Mouse (Mus musculus): Measurements from ENCODE around the gene 4931422A03Rik.

GRCm38 (mm10) chr2:103957649-103958546, 70.3 kb downstream of the 4931422A03Rik start, which contains the start of gene Lmo2:
- TF ChIP-seq CTCF (IDR thresholded peaks at IDR 0.05; ENCODE audit: insufficient read depth, low read depth, low read length) (no peak), POLR2A (IDR thresholded peaks at IDR 0.05; ENCODE audit: insufficient read depth, low read depth, low read length) (no peak)

All from olfactory bulb, adult 2 months (tissue).